Mouse (Mus musculus) inflammation-experienced regulatory T-cells, adult 6 months (primary cell): ENCODE data around the gene Htra1. TPM values are rescaled to one million over a fixed set of nuclear protein-coding genes. Genes with fewer than 3 reads are reported as not detected.

Source experiments
- ATAC-seq: one replicate; pipeline ENCODE4 v1.8.0; 2017
- polyA plus RNA-seq, 3 experiments: library from polyadenylated mRNA; unstranded; fragments of 100-300 nt; shearing (Covaris generic); gene quantifications; one replicate each; pipeline ENCODE4 v1.2.1; 2017

Htra1 gene
- polyA plus RNA-seq, 3 experiments from 2014 or later: not detected

DNA sequence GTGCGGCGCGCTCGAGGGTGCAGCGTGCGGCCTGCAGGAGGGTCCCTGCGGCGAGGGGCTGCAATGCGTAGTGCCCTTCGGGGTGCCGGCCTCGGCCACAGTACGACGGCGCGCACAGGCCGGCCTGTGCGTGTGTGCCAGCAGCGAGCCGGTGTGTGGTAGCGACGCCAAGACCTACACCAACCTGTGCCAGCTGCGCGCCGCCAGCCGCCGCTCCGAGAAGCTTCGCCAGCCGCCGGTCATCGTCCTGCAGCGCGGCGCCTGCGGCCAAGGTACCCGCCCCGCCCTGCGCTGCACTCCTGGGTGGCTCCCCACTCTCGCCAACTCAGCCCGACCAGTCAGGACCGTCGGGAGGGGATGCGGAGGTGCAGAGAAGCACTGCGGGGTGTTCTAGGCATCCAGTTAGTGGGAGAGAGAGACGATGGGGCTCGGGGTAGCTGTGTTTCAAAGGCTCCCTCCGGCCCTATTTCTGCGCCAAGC lies 601 bp downstream of the Htra1 start:
- ATAC-seq: no peak

DNA sequence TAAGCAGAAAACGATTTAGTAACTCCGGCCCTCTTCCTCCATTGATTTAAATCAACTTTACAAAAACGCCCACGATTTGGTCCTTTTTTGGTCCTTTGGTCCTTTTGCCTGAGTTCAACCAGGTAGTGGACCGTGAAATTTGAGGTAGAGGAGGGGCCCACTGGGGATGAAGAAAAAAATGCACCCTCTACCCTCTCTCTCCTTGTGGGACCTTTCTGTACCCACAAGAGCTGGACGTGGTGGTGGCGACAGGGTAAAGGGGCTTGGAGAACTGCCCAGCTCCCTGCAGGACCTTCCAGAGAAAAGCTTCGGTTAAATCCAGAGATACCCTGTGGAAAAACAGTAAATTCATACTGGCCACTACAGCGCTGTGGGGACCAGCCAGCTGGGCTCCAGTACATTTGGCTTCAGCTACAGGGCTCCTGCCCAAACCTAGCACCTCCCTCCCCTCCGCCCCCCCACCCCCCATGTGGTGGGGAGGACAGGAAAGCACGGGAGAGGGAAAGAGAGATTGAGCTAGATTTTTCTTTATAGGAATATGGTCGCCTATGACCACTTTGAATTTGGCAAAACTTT lies 1.4 kb downstream of the Htra1 start:
- no peak for ATAC-seq

DNA sequence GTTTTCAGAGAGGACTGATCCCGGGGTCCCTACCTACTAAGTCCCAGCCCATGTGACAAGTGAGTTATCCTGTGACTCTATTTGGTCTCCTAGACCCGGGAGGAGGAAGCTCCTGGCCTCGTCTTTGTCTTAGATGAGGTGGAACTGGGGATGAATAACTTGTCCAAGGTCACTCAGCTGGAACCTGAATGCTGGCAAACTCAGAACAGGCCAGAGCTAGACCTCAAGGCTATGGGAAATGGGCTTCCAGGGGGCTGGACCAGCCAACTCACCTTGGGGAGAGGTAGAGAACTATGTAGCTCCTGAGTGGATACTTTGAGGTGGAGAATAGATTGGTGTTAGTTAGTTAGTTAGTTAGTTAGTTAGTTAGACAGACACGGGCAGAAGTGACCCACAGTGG lies 2.1 kb downstream of the Htra1 start:
- ATAC-seq: no peak

DNA sequence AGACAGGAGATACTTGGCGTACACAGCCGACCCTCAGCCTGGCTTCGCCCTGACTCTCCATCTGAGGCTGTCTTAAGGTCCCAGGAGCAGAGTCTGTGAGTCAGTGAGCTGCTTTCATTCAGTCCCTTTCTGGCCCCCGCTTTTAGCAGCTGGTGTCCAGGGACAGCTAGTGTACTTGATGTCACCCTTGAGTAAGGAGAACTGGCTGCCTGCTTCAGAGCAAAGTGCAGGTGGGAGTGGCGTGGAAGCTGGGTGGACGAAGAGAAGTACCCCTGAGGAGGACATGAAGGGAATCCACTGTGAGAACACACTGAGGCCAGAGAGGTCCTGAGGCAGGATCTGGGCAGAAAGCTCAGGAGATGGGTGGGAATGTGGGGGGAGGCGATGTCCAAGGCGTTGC lies 3.0 kb downstream of the Htra1 start:
- ATAC-seq: no peak

DNA sequence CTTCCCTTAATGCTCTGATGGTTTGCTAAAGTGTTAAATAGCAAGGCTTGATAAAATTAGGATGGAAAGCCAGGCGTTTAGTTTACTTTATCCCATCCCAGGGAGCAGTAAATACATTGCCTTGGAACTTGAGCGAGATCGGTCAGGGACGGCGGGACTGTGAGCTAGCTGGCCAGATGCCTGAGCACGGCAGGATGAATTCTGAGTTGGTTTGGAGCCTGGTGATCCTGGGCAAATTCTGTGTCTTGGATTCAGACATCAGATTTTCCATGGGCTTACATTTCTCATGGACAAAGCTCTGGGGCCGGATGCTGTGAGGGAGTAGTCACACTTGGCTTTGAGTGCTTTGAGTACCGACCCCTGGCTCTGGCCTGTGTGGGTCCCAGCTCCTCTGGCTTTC lies 4.8 kb downstream of the Htra1 start:
- no peak for ATAC-seq

DNA sequence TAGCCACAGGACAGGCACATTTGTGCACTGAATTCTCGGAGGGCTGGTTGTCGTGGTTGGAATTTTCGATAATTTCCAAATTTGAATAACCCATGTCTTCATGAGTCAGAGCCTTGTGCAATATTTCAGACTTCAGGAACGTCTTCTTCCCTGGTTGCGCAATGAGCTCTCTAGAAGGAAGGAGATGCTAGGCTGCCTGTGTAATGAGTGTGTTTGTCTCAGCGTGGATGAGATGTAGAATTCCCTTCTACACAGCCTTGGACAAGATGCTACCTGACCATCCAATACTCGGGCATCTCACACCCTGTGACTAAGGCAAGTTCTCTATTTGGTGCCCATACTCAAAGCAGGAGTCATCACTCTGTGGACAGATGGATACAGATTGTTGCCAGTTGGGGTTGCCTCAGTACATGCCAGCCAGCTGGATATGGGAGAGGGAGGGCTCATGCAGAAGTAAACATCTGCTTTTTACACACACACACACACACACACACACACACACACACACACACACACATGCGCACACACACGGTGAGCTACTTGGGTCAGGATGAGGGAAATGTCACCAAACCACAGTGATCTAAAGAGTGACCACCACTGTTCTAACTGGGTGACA lies 7.5 kb downstream of the Htra1 start:
- ATAC-seq: no peak

DNA sequence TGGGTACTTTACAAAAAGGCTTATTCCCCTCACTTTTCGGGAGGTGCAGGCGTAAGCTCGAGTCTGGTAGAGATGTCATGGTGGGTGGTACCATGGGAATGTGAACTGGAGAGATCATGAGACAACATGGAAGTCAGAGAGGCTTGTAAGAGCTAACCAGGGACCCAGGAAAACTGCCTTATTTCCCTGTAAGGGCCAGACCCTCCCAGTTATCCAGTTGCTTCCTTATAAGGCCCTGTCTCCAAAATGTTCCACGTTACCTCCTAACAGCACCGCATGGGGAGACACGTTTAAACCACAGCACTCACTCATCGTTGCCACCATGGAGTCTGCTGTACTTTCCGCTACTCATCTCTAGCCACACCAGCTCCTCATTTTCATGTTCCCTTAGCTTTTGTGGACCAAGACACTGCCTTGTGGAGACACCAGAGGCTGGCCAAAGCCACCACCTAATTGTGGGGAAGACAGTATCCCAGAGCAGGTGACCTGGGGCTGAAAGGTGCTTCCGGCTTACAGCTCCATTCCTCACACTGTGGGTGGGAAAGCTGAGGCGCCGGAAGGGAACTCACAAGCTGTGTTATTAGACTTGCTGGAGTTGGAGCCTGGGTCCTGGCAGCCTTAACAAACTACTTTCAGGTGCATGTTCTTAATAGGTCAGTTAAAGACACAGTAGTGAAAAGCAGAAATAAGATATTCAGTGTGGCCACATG lies 9.0 kb downstream of the Htra1 start:
- no peak for ATAC-seq

DNA sequence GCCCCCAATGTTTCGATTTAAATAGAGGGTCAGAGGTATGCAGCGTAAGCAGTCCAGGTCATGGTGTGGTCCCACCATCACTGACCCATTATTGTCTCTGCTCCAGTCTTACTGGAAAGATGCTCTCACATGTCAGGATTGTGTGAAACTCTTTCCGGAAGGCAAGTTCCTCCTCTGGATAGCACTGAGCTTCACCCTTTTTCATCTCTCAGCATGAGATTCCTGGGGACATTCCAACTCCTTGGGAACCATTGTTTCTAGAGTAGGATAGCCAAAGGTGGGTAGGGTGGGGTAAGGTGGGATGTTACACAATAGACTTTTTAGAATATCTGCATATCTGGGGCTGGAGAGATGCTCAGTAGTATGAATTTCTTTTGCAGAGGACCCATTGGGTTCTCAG lies 9.8 kb downstream of the Htra1 start:
- no peak for ATAC-seq

DNA sequence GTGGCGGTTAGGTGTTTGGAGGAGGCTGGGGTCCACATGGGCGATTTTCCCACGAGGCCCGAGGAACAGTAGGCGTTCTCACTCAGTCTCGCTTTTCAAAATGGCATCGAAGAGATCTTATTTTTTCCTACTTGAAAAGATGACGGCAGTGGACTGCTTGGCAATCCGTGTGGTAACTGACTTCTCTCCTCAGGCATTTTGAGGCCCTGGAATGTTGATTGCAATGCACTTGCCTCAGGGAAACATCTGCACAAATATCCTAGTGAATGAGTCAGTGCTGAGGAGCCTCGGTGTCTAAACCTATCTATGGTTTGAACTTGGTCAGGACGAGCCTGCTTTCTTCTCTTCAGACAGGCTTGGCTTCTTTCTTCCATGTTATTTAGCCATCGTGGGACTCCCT lies 10.4 kb downstream of the Htra1 start:
- no peak for ATAC-seq

DNA sequence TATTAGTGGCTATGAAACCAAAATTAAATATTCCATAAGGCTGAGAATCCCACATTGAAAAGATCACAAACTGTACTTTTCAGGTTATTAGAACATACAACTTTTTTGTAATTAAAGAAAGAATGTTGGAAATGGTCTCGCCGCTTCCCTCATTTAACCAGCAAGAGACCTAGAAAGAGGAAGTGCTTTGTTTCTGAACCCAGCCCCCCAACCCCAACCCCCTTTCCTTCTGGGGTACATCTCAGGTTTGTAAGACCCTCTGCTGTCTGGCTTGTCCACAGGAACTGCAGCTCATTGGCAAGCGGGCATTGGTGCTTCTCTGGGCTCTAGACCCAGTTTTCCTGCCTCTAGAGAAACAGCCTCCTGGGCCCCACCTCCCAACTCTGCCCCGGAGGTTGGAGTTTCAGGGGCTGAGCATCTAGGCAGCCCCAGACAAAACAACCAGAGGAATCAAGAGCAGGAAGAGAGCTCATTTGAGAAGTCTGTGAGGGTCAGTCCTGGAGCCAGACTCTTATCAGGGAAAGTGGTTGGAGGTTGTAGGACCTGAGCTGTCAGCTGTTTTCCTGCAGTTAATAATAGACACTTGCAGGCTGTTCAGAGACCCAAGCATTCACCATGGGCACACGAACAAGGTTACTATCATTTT lies 12.8 kb downstream of the Htra1 start:
- ATAC-seq: no peak

DNA sequence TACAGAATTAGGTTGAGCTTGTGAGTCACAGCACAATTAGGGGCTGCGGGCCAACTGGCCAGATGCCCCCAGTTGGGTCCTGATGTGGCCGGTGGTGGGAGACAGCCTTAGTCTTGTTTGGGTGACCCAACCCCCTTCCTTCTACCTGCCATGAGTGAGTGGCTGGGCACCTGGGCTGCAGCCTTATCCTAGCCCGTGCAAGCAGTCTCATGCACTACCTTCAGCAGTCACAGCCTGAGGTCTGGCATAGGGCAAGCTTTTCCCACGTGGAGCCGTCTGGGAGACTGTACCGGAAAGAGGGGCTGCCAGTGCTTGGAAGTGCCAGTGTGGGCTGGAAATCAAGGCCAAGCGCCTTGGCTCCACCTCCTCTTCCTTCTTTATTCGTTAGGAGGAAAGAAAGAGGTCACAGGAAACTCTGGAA lies 13.4 kb downstream of the Htra1 start:
- ATAC-seq: no peak

DNA sequence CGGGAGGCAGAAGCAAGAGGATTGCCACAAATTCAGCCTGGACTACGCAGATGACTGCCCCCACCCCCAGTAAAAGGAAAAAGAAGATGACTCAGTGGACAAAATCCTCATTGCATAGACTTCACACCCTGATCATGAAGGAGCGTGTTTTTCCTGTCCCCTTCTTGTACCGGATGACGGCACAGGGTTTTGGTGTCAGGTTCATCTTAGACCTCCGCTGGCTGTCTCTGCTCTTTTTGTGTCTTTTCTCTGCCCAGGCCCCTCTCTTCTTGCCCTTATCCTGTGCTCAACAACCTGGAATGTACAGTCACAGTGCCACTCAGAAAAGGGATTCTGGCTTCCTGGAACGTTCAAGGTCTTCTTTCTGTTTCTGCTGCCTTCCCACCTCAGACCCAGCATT lies 14.6 kb downstream of the Htra1 start:
- ATAC-seq: no peak

DNA sequence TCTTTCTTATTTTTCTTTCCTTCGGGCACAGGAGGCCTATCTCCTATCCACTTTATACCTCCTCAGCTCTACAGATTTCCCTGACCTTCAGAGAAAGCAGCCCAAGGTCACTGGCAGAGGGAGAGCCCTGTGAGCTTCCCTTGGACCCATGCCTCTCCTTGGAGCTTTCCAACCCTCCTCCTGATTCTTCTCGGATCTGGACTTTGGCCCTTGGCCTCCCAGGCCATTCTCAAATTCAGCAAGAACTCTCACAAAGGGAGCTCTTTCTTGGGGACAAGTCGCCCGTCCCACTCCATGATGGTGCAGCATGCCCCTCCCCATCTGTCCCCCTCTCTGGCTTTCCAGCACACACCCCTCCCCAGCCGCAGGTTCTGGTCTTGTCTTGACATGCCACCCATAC lies 15.1 kb downstream of the Htra1 start:
- no peak for ATAC-seq

DNA sequence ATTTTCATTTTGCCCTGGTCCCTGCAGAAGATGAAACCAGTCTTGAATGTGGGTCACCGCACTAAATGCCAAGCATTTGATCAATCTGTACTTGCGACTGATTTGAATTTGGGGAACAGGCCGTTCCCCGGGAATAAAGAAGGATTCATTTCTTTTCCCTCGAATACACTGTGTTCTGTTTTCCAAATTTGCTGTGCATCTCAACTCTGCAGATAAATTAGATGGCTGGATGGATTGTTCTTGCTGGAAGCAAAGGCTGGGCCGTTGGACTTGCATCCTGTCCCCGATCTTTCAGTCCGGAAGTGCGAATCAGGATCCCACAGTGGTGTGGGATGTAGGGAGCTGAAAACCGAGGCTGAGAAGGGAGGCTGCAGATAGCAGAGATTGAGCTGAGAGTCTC lies 17.5 kb downstream of the Htra1 start:
- ATAC-seq: no peak

DNA sequence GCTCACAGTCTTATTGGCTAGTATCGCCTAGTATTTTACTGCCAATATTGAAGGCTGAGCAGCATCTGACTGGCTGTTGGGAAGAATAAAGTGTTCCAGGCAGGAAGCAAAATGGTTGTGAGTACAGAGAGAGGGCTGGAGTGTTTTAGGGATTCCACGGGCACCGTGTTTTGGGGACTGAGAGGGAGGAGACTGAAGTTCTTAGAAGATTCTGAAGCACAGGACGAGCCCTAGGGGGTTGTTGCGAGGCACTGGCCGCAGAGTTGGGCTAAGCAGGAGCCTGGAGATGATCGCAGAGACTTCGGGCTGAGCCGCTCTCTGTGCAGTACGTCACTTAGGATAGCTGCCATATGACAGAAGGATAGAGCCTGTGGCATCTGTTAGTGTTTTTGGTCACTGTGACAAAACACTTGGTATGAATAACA lies 18.3 kb downstream of the Htra1 start:
- ATAC-seq: no peak

DNA sequence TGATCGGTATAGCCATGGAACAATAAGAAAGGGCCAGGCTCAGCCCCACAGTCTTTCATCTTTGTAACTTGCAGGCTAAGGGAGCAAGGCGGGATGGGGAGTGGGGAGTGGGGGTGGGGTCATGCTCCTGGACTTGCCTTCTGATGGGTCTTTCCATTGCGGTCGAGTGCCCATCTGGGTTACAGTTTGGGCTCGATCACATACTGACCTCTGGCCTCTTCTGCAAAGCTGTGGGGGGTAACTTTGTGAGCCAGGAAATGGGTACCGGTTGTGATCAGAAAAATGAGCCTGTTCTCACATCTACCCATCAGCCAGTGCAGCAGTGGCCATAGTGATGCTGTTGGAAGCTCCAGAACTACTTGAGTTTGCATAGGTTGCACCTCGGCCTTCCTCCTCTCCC lies 22.6 kb downstream of the Htra1 start:
- no peak for ATAC-seq

DNA sequence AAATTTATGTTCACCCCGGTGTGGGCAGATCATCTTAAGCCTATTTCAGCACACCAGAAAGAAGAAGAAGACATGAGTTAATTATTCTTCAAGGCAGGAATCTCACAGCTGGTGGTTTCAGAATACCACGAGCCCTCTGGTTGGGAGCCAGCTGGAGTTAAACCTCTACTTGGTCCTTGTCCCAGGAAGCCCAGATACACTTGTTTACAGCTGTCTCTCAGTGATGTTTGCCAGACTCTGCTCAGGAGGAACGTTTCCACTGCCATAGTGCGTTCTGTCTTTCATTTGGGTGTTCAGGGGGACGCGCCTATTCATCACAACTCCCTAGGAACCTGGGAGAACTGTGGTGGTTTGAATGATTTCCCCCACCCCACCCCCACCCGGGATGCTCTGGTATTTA lies 24.0 kb downstream of the Htra1 start:
- no peak for ATAC-seq

DNA sequence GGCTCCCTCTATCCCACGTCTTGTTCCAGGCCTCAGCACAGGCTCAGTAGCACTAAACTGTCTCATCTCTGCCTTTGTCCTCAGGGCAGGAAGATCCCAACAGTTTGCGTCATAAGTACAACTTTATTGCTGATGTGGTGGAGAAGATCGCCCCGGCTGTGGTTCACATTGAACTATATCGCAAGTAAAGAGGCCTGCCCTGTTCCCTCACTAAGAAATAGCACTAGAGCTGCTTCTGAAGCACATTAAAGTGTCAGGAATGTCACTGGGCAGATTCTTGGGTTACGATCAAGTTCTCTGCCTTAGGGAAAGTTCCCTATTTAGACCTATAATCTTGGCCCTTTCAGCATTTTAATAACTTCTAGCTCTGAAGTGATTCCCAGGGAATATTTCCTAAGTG lies 25.5 kb downstream of the Htra1 start:
- ATAC-seq: no peak

DNA sequence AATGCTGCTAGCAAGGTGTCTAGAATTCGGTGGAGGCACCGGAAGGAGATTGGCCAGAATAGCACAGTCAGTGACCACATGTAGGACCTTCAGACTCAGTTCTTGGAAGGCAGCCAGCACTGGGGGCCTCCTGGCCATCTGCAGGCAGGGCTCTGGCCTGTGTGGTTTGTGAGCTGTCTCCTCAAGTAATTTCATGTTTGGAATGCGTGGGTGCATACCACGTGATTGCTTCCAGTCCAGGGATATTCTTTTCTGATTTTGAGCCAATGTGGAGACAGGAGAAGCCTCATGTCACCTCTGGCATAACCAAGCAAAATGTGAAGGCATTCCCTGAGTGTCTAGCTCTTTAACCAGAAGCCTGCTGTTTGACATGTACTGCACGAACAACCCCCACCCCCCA lies 28.8 kb downstream of the Htra1 start:
- no peak for ATAC-seq

DNA sequence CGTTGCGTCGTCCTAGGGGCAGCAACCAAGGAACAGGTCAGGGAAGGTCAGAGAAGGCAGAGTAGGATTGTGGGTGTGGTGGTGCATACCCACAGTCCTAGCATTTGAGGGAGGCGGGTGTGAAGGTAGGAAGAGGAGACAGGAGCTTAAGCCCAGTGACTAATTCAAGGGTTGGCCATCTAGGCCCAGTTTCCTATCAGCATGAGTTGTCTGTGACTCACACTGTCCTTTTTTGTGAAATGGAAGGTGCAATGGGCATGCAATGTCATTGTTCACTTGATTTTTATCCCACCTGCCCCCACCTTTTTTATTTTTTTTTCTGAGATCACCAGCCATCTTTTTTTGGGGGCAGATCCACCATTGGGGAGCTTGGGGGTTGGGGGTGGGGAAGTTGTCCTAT lies 29.5 kb downstream of the Htra1 start:
- no peak for ATAC-seq

DNA sequence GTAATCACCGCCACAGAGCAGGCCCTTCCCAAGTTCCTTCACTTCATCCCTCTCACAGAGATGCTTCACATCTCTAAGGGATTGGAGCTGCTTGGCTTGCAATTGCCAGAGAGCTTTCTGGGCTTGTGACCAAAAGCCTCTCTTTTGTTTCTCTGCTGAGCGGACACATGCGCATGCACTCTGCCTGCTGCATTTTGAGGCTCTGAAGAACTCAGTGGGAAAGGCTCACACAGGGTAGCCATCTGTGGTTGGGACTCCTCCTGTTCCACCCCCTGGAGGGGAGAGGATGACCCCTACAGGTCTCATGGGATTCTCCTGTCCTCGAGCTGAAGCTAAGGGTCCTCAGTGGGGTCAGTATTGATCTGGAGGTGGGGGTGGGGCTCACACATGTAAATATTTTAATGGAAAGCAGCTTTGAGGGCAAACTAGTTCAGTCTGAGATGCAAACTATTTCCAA lies 30.0 kb downstream of the Htra1 start:
- ATAC-seq: no peak

DNA sequence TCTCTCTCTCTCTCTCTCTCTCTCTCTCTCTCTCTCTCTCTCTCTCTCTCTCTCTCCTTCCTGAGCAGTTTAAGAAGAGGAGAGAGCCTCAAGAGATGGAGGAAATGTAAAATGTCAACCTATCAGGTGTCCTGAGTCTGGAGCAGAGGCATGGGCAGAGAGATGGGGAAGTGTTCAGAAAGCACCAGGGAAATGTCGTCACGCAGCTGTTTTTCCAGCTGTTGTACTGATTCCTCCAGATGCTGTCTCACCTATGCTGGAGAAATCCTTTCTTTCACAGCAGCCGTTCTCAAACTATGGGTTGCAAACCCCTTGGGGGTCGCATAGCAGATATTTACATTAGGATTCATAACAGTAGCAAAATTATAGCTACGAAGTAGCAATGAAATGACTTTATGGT lies 30.5 kb downstream of the Htra1 start:
- ATAC-seq: no peak

DNA sequence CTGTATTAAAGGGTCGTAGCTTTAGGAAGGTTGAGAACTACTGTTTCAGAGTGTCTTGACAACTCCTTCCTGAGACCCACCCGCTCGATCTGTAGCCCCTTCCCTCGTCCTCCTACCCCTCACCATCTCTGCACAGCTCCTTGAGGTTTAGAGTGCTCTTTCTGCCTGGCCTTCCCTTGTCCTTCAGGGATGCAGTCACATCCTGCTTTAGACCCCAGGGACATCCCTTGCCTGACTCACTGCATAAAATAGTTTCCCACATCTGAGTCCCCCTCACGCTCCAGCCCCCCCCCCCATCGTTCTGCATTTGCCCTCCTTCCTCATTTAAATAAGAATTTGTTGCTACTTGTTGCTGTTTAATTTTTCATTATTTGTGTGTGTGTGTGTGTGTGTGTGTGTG lies 31.0 kb downstream of the Htra1 start:
- ATAC-seq: no peak

DNA sequence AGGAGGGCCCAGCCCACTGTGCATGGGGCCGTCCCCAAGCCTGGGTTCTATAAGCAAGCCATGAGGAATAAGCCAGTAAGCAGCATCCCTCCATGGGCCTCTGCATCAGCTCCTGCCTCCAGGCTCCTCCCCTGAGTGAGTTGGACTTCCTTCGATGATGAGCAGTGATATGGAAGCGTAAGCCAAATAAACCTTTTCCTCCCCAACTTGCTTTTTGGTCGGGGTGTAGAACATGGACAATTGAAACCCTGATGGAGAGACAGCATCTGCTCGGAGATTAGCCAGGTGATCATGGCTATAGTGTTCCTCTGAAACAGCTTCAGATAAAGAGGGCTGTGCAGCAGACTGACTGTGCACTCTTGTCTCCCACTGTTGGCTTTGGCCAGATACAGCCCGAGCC lies 32.0 kb downstream of the Htra1 start:
- ATAC-seq: no peak
